Mouse (Mus musculus): ENCODE measurements around the gene Ppp1r15b. TPM values are rescaled to one million over a fixed set of nuclear protein-coding genes. Genes with fewer than 3 reads are reported as not detected.

Gene Ppp1r15b
- total RNA-seq, 1 experiment = 97.0 TPM

GRCm38 (mm10) chr1:133135808-133136207, 4.9 kb downstream of the Ppp1r15b start:
- Histone ChIP-seq H3K36me3 (ENCODE audit: control insufficient read depth, insufficient read depth, low read length, poor library complexity, severe bottlenecking) (peaks cover 58% of the 10 kb centered on the region), H3K9ac (ENCODE audit: insufficient read depth, low read depth, low read length, poor library complexity, severe bottlenecking) (no peak overlapping the region), H3K9me3 (ENCODE audit: control insufficient read depth, insufficient read depth, low read depth, low read length) (no peaks in the 10 kb centered on the region), H3K4me3 (ENCODE audit: insufficient read depth in 1 of 2, low read depth in 1 of 2, low read length in 2 of 2, poor library complexity in 1 of 2, severe bottlenecking in 1 of 2) (no peak overlapping the region), H3K4me1 (ENCODE audit: control insufficient read depth in 2 of 2, insufficient read depth in 2 of 2, low read length in 2 of 2, poor library complexity in 1 of 2) (0 out of 4 replicates have a peak, but pooled peaks cover 0 to 2% of the 10 kb centered on the region in 2 experiments), H3K27ac (ENCODE audit: insufficient read depth, low read depth, low read length, poor library complexity, severe bottlenecking) (no peak overlapping the region)
- TF ChIP-seq ZC3H11A (IDR thresholded peaks at IDR 0.05; ENCODE audit: borderline replicate concordance, low read depth, low read length) (no peak), CHD2 (IDR thresholded peaks at IDR 0.05; ENCODE audit: low read depth, low read length) (no peak), MAFK (IDR thresholded peaks at IDR 0.05; ENCODE audit: insufficient read depth, low read depth, low read length) (no peak), ZNF384 (IDR thresholded peaks at IDR 0.05; ENCODE audit: low read depth, low read length) (no peak), HCFC1 (IDR thresholded peaks at IDR 0.05; ENCODE audit: borderline replicate concordance, insufficient read depth, low read length) (no peak)
- no peak for DNase-seq (ENCODE audit: low read depth, low spot score)
- in situ Hi-C loops (cut with MboI; ENCODE audit: low sequenced_read_pairs in 2 of 2, unreplicated experiment in 2 of 2) = loop anchor here (25.0 kb wide), 1 partner anchor 99 kb away; the partner anchor contains the start of genes Mdm4 (in 2 of the 2) and Pik3c2b (in 2 of the 2)

- Histone ChIP-seq H3K27ac (ENCODE audit: insufficient read depth, low read depth, low read length, poor library complexity, severe bottlenecking) (no peak overlapping the region), H3K9me3 (ENCODE audit: control insufficient read depth, insufficient read depth, low read depth, low read length) (no peaks in the 10 kb centered on the region), H3K4me3 (ENCODE audit: insufficient read depth in 1 of 2, low read depth in 1 of 2, low read length in 2 of 2, poor library complexity in 1 of 2, severe bottlenecking in 1 of 2) (no peak overlapping the region), H3K36me3 (ENCODE audit: control insufficient read depth, insufficient read depth, low read length, poor library complexity, severe bottlenecking) (peaks cover 52% of the 10 kb centered on the region), H3K4me1 (ENCODE audit: control insufficient read depth in 2 of 2, insufficient read depth in 2 of 2, low read length in 2 of 2, poor library complexity in 1 of 2) (0 out of 4 replicates have a peak, but pooled peaks cover 0 to 2% of the 10 kb centered on the region in 2 experiments), H3K9ac (ENCODE audit: insufficient read depth, low read depth, low read length, poor library complexity, severe bottlenecking) (no peak overlapping the region)
- TF ChIP-seq ZC3H11A (IDR thresholded peaks at IDR 0.05; ENCODE audit: borderline replicate concordance, low read depth, low read length) (no peak), HCFC1 (IDR thresholded peaks at IDR 0.05; ENCODE audit: borderline replicate concordance, insufficient read depth, low read length) (no peak), MAFK (IDR thresholded peaks at IDR 0.05; ENCODE audit: insufficient read depth, low read depth, low read length) (no peak), ZNF384 (IDR thresholded peaks at IDR 0.05; ENCODE audit: low read depth, low read length) (no peak), CHD2 (IDR thresholded peaks at IDR 0.05; ENCODE audit: low read depth, low read length) (no peak)
- DNase-seq (ENCODE audit: low read depth, low spot score) = no peak
- in situ Hi-C loops (cut with MboI; ENCODE audit: low sequenced_read_pairs in 2 of 2, unreplicated experiment in 2 of 2) = loop anchor here (25.0 kb wide), 1 partner anchor 101 kb away; the partner anchor contains the start of genes Mdm4 (in 2 of the 2) and Pik3c2b (in 2 of the 2)
Observed at GRCm38 (mm10) chr1:133138401-133138800, 7.5 kb downstream of the Ppp1r15b start.

DNA sequence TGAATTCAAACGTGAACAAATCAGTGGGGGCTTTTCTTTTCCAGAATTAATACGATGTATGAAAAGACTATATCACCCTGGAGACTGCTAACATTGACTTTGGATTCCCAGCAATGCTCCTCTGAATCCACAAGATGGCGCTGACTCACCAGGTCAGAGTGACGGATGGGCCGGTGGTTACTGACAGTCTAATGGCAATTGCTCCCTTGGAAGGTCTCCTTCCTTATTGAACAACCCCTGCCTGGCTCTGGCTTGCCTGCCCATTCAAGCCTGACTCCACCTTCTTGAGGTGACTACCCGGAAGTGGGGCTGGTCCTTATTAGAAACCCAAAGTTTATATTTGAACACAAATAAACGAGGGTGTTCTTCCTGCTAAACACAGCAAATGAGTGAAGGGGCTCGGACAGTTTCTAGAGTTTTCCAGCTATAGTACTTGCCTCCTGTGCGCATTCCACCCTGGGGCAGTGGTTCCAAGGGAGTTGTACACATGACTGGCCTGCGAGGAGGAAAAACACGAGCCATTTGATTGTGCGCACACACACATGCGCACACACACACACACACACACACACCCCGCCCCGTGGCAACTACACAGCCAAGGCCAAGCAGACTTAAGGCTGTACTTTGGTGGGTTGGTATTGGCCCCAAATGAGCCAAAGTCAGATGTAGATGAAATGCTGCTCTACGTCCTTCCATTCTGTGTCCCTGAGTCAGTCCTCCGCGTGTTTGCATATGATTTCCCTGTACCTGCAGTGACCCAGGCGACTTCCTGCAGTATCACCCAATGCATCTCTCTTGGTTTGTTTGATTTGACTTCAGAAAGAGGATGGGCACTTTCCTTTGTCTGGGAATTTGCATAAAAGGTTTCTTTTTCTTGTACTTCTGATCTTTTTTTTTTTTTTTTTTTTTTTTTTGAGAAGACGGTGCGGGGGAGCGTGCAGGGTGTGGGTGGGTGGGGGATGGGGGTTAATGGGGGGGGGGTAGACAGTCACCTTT, 15.4 kb downstream of the Ppp1r15b start:
- in situ Hi-C loops (cut with MboI; ENCODE audit: low sequenced_read_pairs in 2 of 2, unreplicated experiment in 2 of 2) = loop anchor here (25.0 kb wide), 1 partner anchor 109 kb away; the partner anchor contains the start of genes Mdm4 (in 2 of the 2) and Pik3c2b (in 2 of the 2)
- no peaks in the 10 kb centered on the region for H3K9me3 ChIP-seq (ENCODE audit: control insufficient read depth, insufficient read depth, low read depth, low read length)
- H3K36me3 ChIP-seq (ENCODE audit: control insufficient read depth, insufficient read depth, low read length, poor library complexity, severe bottlenecking) = peaks cover 2% of the 10 kb centered on the region
- peak overlapping the region; percentile 1 to 42; a peak in 3 of 4 replicates for H3K4me3 ChIP-seq (ENCODE audit: insufficient read depth in 1 of 2, low read depth in 1 of 2, low read length in 2 of 2, poor library complexity in 1 of 2, severe bottlenecking in 1 of 2)
- no peak for DNase-seq (ENCODE audit: low read depth, low spot score)
- TF ChIP-seq ZC3H11A (IDR thresholded peaks at IDR 0.05; ENCODE audit: borderline replicate concordance, low read depth, low read length) (peak; percentile 68; the same call in 1 of the 2 replicates), HCFC1 (IDR thresholded peaks at IDR 0.05; ENCODE audit: borderline replicate concordance, insufficient read depth, low read length) (no peak), ZNF384 (IDR thresholded peaks at IDR 0.05; ENCODE audit: low read depth, low read length) (peak; percentile 40; the same call in 1 of the 2 replicates), MAFK (IDR thresholded peaks at IDR 0.05; ENCODE audit: insufficient read depth, low read depth, low read length) (no peak)
- peak overlapping the region; percentile 2; the same call in 1 of the 2 replicates for H3K9ac ChIP-seq (ENCODE audit: insufficient read depth, low read depth, low read length, poor library complexity, severe bottlenecking)
- peak overlapping the region; percentile 3; the same call in 1 of the 2 replicates for H3K27ac ChIP-seq (ENCODE audit: insufficient read depth, low read depth, low read length, poor library complexity, severe bottlenecking)
- peaks cover 0 to 6% of the 10 kb centered on the region in 2 experiments; a peak in 1 of 4 replicates for H3K4me1 ChIP-seq (ENCODE audit: control insufficient read depth in 2 of 2, insufficient read depth in 2 of 2, low read length in 2 of 2, poor library complexity in 1 of 2)

- TF ChIP-seq CHD2 (IDR thresholded peaks at IDR 0.05; ENCODE audit: low read depth, low read length) (no peak), HCFC1 (IDR thresholded peaks at IDR 0.05; ENCODE audit: borderline replicate concordance, insufficient read depth, low read length) (no peak), ZC3H11A (IDR thresholded peaks at IDR 0.05; ENCODE audit: borderline replicate concordance, low read depth, low read length) (no peak)
- no peak for DNase-seq (ENCODE audit: low read depth, low spot score)
- Histone ChIP-seq H3K9me3 (ENCODE audit: control insufficient read depth, insufficient read depth, low read depth, low read length) (no peaks in the 10 kb centered on the region), H3K27ac (ENCODE audit: insufficient read depth, low read depth, low read length, poor library complexity, severe bottlenecking) (no peak overlapping the region), H3K36me3 (ENCODE audit: control insufficient read depth, insufficient read depth, low read length, poor library complexity, severe bottlenecking) (no peaks in the 10 kb centered on the region), H3K9ac (ENCODE audit: insufficient read depth, low read depth, low read length, poor library complexity, severe bottlenecking) (no peak overlapping the region), H3K4me3 (ENCODE audit: insufficient read depth in 1 of 2, low read depth in 1 of 2, low read length in 2 of 2, poor library complexity in 1 of 2, severe bottlenecking in 1 of 2) (no peak overlapping the region), H3K4me1 (ENCODE audit: control insufficient read depth in 2 of 2, insufficient read depth in 2 of 2, low read length in 2 of 2, poor library complexity in 1 of 2) (peaks cover 0 to 6% of the 10 kb centered on the region in 2 experiments; a peak in 1 of 4 replicates)
- in situ Hi-C loops (cut with MboI; ENCODE audit: low sequenced_read_pairs in 2 of 2, unreplicated experiment in 2 of 2) = loop anchor here (25.0 kb wide), 1 partner anchor 110 kb away; the partner anchor contains the start of genes Mdm4 (in 2 of the 2) and Pik3c2b (in 2 of the 2)
Observed at GRCm38 (mm10) chr1:133147324-133147723, 16.4 kb downstream of the Ppp1r15b start.
